Mouse (Mus musculus) brown adipose tissue, adult 24 weeks (tissue): ENCODE data around the gene Zfp715. TPM values are rescaled to one million over a fixed set of nuclear protein-coding genes. Genes with fewer than 3 reads are reported as not detected.
A peak's percentile ranks its signal among the peaks of the same experiment; 100 is the strongest.
"Not testable (repeated sequence)": the region's sequence is repeated elsewhere in the genome, so short reads cannot be mapped to it uniquely, and the experiment has no call there.

Experiments
- H3K27ac ChIP-seq: fragments of 200-500 bp; replicated peaks from 2 replicates; pipeline ENCODE4 v1.5.1; 2012; ENCODE audit warnings: low read depth, mild to moderate bottlenecking, low read length
- H3K4me1 ChIP-seq: fragments of 200-500 bp; 2 replicates; pipeline ENCODE4 v1.6.1; 2012; ENCODE audit warnings: low read length, mixed read lengths; ENCODE audit not compliant: control insufficient read depth, insufficient read depth, insufficient read length
- H3K4me3 ChIP-seq: fragments of 200-500 bp; 2 replicates; pipeline ENCODE4 v1.5.1; 2012; ENCODE audit warnings: low read depth, mild to moderate bottlenecking, low read length, moderate library complexity; ENCODE audit not compliant: insufficient read depth
- polyA plus RNA-seq: library from polyadenylated mRNA; stranded (reverse); fragments of >200 nt; gene quantifications from 2 replicates; pipeline ENCODE4 v1.2.4, GENCODE M21; 2012; ENCODE audit not compliant: missing spikeins, insufficient read depth, insufficient read length

Zfp715 gene
- polyA plus RNA-seq, 1 experiment: 13.6 TPM

DNA sequence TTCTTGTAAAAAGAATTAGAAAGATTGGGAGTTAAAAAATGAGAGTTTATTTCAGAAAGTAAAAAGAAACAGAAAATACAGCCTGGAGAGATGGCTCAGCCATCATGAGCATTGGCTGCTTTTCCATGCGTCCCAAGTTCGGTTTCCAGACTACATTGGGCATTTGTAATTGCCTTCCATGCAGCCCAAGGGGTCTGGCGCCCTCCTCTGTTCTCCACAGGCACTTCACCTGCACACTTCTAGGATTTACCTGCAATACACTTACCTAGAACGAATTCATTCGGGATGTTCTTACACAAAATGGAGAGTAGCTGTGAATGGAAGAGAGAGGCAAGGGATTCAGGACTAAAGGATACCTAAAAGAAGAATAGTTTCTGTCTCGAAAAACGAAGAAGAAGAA lies 20.1 kb upstream of the Zfp715 start:
- no peak overlapping the region for H3K27ac ChIP-seq
- H3K4me3 ChIP-seq: no peak overlapping the region
- no peaks in the 10 kb centered on the region for H3K4me1 ChIP-seq

DNA sequence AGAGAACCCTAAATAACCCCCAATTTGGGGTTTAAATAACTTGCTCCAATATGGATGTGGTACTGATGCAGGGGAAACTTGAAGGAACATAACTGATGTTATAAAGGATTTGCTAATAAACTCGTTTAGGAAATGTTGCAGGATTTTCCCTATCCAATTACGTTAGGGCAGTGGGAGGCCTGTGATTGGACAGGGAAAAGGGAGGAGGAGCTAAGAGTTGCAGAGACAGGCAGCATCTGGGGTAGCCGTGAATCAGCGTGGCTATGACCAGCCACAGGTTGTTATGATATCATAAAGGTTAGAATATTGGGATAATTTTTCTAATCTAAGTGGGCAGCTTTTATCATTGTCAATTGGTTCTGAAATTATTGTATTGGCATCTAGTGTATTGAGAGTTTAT lies 15.0 kb upstream of the Zfp715 start:
- Histone ChIP-seq H3K4me1 (no peaks in the 10 kb centered on the region), H3K27ac (no peak overlapping the region), H3K4me3 (no peak overlapping the region)

DNA sequence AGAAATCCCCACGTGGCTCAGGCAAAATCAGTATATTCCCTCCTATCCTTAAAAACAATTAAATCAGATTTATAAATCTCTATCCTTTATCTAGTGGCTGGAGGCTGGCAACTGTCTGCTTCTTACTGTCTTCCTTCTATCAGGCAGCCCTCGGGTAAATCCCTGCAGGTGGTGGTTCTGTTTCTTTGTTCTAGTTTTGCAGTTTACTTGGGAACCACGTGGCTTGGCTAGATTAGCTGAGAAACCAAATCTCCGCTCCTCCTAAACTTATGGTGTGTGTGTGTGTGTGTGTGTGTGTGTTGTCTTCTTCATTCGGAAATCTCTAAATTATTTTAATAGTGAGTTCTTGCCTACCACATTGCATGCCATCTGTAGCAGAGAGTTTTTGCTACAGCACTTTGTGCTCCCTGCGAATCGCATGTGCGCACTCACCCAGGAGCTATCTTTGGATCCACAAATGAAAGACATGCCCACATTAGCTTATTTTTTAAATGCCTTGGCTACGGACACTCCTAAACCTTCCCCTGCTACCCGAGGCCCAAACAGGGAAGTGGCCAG lies 13.2 kb upstream of the Zfp715 start:
- no peak overlapping the region for H3K4me3 ChIP-seq
- no peak overlapping the region for H3K27ac ChIP-seq
- H3K4me1 ChIP-seq: no peaks in the 10 kb centered on the region

GRCm38 (mm10) chr7:43312386-43313012 lies 595 bp downstream of the Zfp715 start:
- peaks cover 13% of the 10 kb centered on the region for H3K4me1 ChIP-seq
- H3K4me3 ChIP-seq: peak overlapping the region; percentile 84
- peak overlapping the region; percentile 86 for H3K27ac ChIP-seq

- peak overlapping the region; percentile 84 for H3K4me3 ChIP-seq
- H3K27ac ChIP-seq: peak overlapping the region; percentile 41; the same call in 1 of the 2 replicates
Measured at GRCm38 (mm10) chr7:43311632-43312031, 1.5 kb downstream of the Zfp715 start.

GRCm38 (mm10) chr7:43309069-43309468 lies 4.0 kb downstream of the Zfp715 start:
- H3K4me3 ChIP-seq: no peak overlapping the region; the same call in 1 of the 2 replicates
- H3K4me1 ChIP-seq: peaks cover 20% of the 10 kb centered on the region
- H3K27ac ChIP-seq: peak overlapping the region; percentile 75

More at GRCm38 (mm10) chr7:43311632-43312031, 1.5 kb downstream of the Zfp715 start:
- peaks cover 14% of the 10 kb centered on the region for H3K4me1 ChIP-seq

DNA sequence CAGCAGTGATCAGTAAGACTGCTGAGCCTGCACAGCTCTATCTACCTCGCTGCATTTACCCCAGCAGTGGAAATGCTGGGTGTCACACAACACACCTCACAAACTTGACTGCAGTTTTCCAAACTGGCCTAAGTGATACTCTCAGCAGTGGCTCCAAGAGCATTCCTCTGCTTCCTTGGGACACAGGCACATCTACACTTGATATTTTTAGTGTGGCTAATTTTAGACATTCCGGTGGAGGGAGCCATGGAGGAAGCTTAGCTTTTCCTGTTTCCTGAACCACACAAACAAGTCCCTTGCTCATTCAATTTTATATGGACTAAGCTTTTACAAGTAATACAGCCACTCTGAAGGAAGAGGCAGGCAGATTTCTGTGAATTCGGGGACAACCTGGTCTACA lies 7.9 kb downstream of the Zfp715 start:
- Histone ChIP-seq H3K4me3 (peak overlapping the region; percentile 19; the same call in 1 of the 2 replicates), H3K4me1 (peaks cover 16% of the 10 kb centered on the region), H3K27ac (peak overlapping the region; percentile 75)

DNA sequence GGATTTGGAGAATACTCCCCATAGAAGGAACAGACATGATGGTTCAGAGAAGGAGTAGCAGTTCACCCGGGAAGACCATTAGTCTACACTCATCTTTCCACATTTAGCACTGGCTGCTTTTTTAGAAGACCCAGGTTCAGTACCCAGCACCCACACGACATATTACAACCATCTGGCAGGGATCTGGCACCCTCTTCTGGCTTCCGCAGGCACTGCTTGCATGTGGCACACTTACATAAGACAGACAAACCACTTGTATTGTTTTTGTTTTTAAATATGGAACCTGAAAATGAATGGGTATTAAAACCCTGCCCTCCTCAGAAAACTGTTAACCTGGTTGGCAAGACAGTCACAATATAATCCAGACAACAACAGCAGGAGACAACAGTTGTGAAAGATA lies 21.6 kb downstream of the Zfp715 start:
- Histone ChIP-seq H3K4me3 (no peak overlapping the region), H3K27ac (no peak overlapping the region), H3K4me1 (no peaks in the 10 kb centered on the region; the same call in 1 of the 2 replicates)

- Histone ChIP-seq H3K4me3 (peak overlapping the region; percentile 62), H3K27ac (no peak overlapping the region), H3K4me1 (peaks cover 2% of the 10 kb centered on the region)
Measured at GRCm38 (mm10) chr7:43282859-43283595, 30.1 kb downstream of the Zfp715 start.

DNA sequence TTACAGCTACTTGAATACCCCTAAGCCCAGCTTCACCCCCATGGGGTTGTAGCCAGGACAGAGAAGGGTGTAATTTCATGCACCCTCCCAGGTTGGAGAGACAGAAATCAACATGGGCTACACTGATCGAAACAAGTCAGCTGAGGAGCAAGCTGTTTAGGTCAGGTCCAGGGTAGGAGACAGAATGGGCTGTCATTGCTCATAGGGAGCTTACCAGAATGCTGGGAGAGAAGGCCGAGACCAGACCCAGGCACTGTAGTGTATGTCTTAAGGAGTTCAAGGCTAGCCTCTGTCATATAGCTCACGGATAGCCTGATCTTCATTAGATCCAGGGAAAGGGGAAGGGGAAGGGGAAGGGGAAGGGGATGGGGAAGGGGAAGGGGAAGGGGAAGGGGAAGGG lies 30.6 kb downstream of the Zfp715 start:
- Histone ChIP-seq H3K4me1 (peaks cover 2% of the 10 kb centered on the region), H3K4me3 (no peak overlapping the region), H3K27ac (no peak overlapping the region)

GRCm38 (mm10) chr7:43277401-43277800 lies 35.7 kb downstream of the Zfp715 start:
- Histone ChIP-seq H3K27ac (no peak overlapping the region), H3K4me1 (no peaks in the 10 kb centered on the region), H3K4me3 (no peak overlapping the region)

DNA sequence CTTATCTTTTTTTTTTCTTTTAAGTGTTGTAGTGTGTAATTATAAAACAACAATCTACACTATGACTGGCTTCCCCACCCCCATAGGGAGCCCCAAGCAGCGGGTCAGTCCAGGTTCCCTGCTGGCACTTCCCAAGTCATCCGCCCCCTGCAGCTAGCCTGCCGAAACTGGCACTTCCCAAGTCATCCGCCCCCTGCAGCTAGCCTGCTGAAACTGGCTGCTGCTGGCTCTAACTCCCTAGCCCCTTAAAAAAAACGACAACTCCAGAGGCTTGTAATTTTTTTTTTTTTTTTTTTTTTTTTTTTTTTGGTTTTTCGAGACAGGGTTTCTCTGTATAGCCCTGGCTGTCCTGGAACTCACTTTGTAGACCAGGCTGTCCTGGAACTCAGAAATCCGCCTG lies 36.9 kb downstream of the Zfp715 start:
- not testable (repeated sequence) for H3K27ac ChIP-seq, H3K4me1 ChIP-seq, H3K4me3 ChIP-seq

DNA sequence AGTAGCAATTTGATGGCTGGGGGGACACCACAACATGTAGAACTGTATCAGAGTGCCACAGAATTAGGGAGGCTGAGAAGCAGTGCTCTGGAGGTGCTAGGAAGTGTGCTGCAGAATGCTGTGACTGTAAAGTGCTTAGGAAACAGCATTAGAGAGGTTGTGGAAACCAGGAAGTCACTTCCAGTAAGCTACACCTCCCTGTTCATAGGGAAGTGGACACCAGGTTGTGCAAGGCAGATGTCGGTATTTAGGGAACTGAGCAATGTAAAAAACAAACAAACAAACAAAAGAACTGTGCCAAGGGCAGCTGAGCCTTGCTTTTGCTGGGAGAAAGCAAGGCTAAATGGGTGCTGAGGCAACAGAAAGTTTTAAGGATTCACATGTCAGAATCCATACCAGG lies 39.6 kb downstream of the Zfp715 start:
- Histone ChIP-seq H3K27ac (no peak overlapping the region), H3K4me1 (no peaks in the 10 kb centered on the region), H3K4me3 (no peak overlapping the region)

DNA sequence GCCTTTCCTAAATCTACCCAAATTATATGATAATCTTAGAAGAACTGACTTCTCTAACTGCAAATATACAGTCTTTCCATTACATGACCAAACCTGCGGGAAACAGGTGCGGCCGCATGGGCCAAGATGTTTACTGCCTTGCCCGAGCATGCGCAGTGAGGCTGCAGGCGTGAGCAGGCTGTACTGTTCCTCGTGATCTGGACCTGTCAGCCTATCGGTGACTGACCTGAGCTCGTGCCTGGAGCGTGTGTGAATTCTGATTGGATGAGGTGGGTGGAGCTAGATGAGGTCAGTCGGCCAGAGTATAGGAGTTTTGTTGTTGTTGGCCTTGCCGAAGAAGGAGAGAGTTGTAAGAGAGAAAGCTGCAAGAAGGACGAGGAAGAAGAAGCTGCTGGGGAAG lies 45.7 kb downstream of the Zfp715 start:
- H3K27ac ChIP-seq, H3K4me1 ChIP-seq, H3K4me3 ChIP-seq: not testable (repeated sequence)

- Histone ChIP-seq H3K27ac (no peak overlapping the region), H3K4me1 (no peaks in the 10 kb centered on the region), H3K4me3 (no peak overlapping the region)
Measured at GRCm38 (mm10) chr7:43253540-43253939, 59.6 kb downstream of the Zfp715 start.

DNA sequence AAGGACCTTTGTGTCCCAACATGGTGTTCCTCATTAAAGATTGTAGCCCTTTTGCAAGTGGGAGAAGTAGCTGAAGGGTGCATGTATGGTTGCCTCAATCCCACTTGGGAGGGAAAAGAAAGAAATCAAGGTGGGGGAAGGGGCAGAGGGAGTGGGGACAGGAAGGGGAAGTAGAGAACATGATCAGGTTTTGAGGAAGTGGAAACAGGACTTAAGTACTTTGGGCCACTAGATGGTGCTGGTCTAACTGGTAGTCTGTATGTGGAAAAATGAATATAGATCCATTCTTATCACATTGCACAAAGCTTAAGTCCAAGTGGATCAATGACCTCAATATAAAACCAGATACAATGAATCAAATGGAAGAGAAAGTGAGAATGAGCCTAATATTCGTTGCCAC lies 62.4 kb downstream of the Zfp715 start:
- H3K4me3 ChIP-seq, H3K27ac ChIP-seq, H3K4me1 ChIP-seq: not testable (repeated sequence)
